Mouse (Mus musculus) brain, adult 10 weeks (tissue): Measurements from ENCODE around the gene Gm16430. TPM values are rescaled to one million over a fixed set of nuclear protein-coding genes. Genes with fewer than 3 reads are reported as not detected.

Experiments used
- polyA plus RNA-seq: library from polyadenylated mRNA; stranded (reverse); fragments of 350-450 nt; fragmentation: Illumina TruSeq; extraction: RNeasy Lipid Tissue Mini Kit (QIAGEN cat#74804); gene quantifications from one replicate; pipeline ENCODE4 v1.2.3, GENCODE M21; 2015; ENCODE audit warnings: low read depth, low replicate concordance

The Gm16430 gene
- not detected for polyA plus RNA-seq

DNA sequence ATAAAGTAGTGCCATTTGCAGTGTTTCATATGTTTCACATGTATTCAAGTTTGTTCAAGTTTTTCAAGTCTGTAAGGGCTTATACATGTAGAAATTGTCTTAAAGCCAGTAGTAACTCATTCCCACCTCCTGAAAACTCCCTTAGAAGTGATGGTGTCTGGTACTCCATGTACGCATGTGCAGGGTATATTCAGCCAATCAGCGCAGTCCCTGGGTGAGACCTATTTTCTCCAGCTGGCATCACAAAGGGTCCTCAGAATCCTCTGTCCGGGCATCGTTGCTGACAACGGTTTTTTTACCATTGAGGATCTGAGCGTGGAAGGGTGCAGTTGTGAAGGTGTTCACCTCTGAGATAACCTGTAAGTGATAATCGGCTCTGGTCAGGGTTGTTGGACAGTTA lies at the start of gene Gm16430:
Gene Gm16430, plus strand, starts transcription at position 301 of the 400 bp plus-strand sequence.

Other genes with a start within 250 kb of the Gm16430 start
- gene Gm16405, start 91.0 kb upstream of the Gm16430 start, polyA plus RNA-seq, result not detected